Mouse (Mus musculus) stomach, embryonic 14.5 days (tissue): ENCODE data around the gene Stk39. TPM values are rescaled to one million over a fixed set of nuclear protein-coding genes. Genes with fewer than 3 reads are reported as not detected.

ENCODE experiments used
- ATAC-seq: fragments of 200-750 bp; cut with Nextera tagmentation; 2 replicates; pipeline ENCODE4 v1.8.0; 2017; ENCODE audit warnings: low read depth, moderate TSS enrichment; ENCODE audit not compliant: insufficient number of reproducible peaks, insufficient read depth, low FRiP score
- H3K27ac ChIP-seq: fragments of 300-500 bp; sonication (generic); 2 replicates; pipeline ENCODE4 v1.5.1; 2014; ENCODE audit warnings: mild to moderate bottlenecking, low read length, moderate library complexity, mixed read lengths
- H3K27me3 ChIP-seq: fragments of 300-500 bp; sonication (generic); 2 replicates; pipeline ENCODE4 v1.6.1; 2014; ENCODE audit warnings: low read length, control low read depth, mixed read lengths; ENCODE audit not compliant: control insufficient read depth, insufficient read depth
- H3K36me3 ChIP-seq: fragments of 300-500 bp; sonication (generic); 2 replicates; pipeline ENCODE4 v1.6.1; 2014; ENCODE audit warnings: mild to moderate bottlenecking, control low read depth, low read length, moderate library complexity, mixed read lengths; ENCODE audit not compliant: control insufficient read depth, insufficient read depth
- H3K4me1 ChIP-seq: fragments of 300-500 bp; sonication (generic); 2 replicates; pipeline ENCODE4 v1.6.1; 2014; ENCODE audit warnings: low read length, control low read depth, mixed read lengths; ENCODE audit not compliant: control insufficient read depth, insufficient read depth
- H3K4me2 ChIP-seq: fragments of 300-500 bp; sonication (generic); replicated peaks from 2 replicates; pipeline ENCODE4 v1.6.1; 2014; ENCODE audit warnings: low read depth, low read length, control low read depth
- H3K4me3 ChIP-seq: fragments of 300-500 bp; sonication (generic); 2 replicates; pipeline ENCODE4 v1.5.1; 2014; ENCODE audit warnings: low read depth, low read length, control low read depth
- H3K9ac ChIP-seq: fragments of 300-500 bp; sonication (generic); replicated peaks from 2 replicates; pipeline ENCODE4 v1.6.1; 2014; ENCODE audit warnings: low read depth, mild to moderate bottlenecking, control low read depth, low read length, moderate library complexity, mixed read lengths
- H3K9me3 ChIP-seq: fragments of 300-500 bp; sonication (generic); 2 replicates; pipeline ENCODE4 v1.6.1; 2016; ENCODE audit warnings: low read depth, low read length, control low read depth; ENCODE audit not compliant: control insufficient read depth
- WGBS: fragments of 180-500 bp; shearing (Covaris S2); extraction: QIAGEN DNeasy Blood & Tissue Kit; methylation state at CpG from one replicate; pipeline ENCODE4 v1.1.7; 2014; 5-methylcytosine and 5-hydroxymethylcytosine counted together
- polyA plus RNA-seq: library from polyadenylated mRNA; unstranded; fragments of >200 nt; fragmentation: Nextera tagmentation; extraction: Ambion mirVana; gene quantifications from 2 replicates; pipeline ENCODE4 v1.2.1, GENCODE M21; 2014

Stk39 gene
- polyA plus RNA-seq, 1 experiment from 2014 or later: 20.1 TPM

GRCm38 (mm10) chr2:68366091-68366896 lies 105.8 kb downstream of the Stk39 start:
- H3K4me3 ChIP-seq: no peak overlapping the region
- no peaks in the 10 kb centered on the region for H3K36me3 ChIP-seq
- 0 out of 2 replicates have a peak, but pooled peaks have one; percentile 11 for ATAC-seq
- no peaks in the 10 kb centered on the region for H3K27me3 ChIP-seq
- H3K4me2 ChIP-seq: no peak overlapping the region
- H3K27ac ChIP-seq: no peak overlapping the region
- WGBS: 23% methylated on average over 18 of the region's 18 CpGs
- no peaks in the 10 kb centered on the region for H3K9me3 ChIP-seq
- no peaks in the 10 kb centered on the region for H3K4me1 ChIP-seq
- H3K9ac ChIP-seq: no peak overlapping the region

GRCm38 (mm10) chr2:68365504-68365903 lies 106.6 kb downstream of the Stk39 start:
- no peaks in the 10 kb centered on the region for H3K36me3 ChIP-seq
- H3K27me3 ChIP-seq: no peaks in the 10 kb centered on the region
- no peaks in the 10 kb centered on the region for H3K9me3 ChIP-seq
- H3K4me2 ChIP-seq: no peak overlapping the region
- no peaks in the 10 kb centered on the region for H3K4me1 ChIP-seq
- ATAC-seq: peak; percentile 39; the same call in 1 of the 2 replicates
- 49% methylated on average over 7 of the region's 7 CpGs for WGBS
- H3K4me3 ChIP-seq: no peak overlapping the region
- no peak overlapping the region for H3K27ac ChIP-seq
- no peak overlapping the region for H3K9ac ChIP-seq

- Histone ChIP-seq H3K4me1 (no peaks in the 10 kb centered on the region), H3K9me3 (no peaks in the 10 kb centered on the region)
- 25% methylated on average over 12 of the region's 12 CpGs for WGBS
Measured at GRCm38 (mm10) chr2:68364181-68364900, 107.7 kb downstream of the Stk39 start.

GRCm38 (mm10) chr2:68363159-68363558 lies 108.9 kb downstream of the Stk39 start:
- Histone ChIP-seq H3K4me1 (no peaks in the 10 kb centered on the region), H3K27ac (no peak overlapping the region), H3K36me3 (0 out of 2 replicates have a peak, but pooled peaks cover 3% of the 10 kb centered on the region), H3K27me3 (no peaks in the 10 kb centered on the region), H3K9ac (no peak overlapping the region), H3K4me2 (no peak overlapping the region), H3K4me3 (no peak overlapping the region), H3K9me3 (no peaks in the 10 kb centered on the region)
- ATAC-seq: no peak
- WGBS: 82% methylated on average over 4 of the region's 4 CpGs

More at GRCm38 (mm10) chr2:68364181-68364900, 107.7 kb downstream of the Stk39 start:
- no peaks in the 10 kb centered on the region for H3K27me3 ChIP-seq
- no peak overlapping the region for H3K4me2 ChIP-seq
- H3K27ac ChIP-seq: no peak overlapping the region
- peak; percentile 20; the same call in 1 of the 2 replicates for ATAC-seq
- H3K4me3 ChIP-seq: no peak overlapping the region
- H3K9ac ChIP-seq: no peak overlapping the region
- no peaks in the 10 kb centered on the region for H3K36me3 ChIP-seq

- Histone ChIP-seq H3K4me2 (no peak overlapping the region), H3K36me3 (peaks cover 5% of the 10 kb centered on the region; the same call in 1 of the 2 replicates), H3K27me3 (no peaks in the 10 kb centered on the region), H3K9ac (no peak overlapping the region), H3K9me3 (no peaks in the 10 kb centered on the region), H3K4me3 (no peak overlapping the region), H3K4me1 (no peaks in the 10 kb centered on the region), H3K27ac (no peak overlapping the region)
- 55% methylated on average over 5 of the region's 5 CpGs for WGBS
- no peak for ATAC-seq
Measured at GRCm38 (mm10) chr2:68361701-68362100, 110.4 kb downstream of the Stk39 start.

GRCm38 (mm10) chr2:68350621-68351020 lies 121.4 kb downstream of the Stk39 start:
- H3K9me3 ChIP-seq: no peaks in the 10 kb centered on the region
- H3K4me3 ChIP-seq: no peak overlapping the region
- no peaks in the 10 kb centered on the region for H3K36me3 ChIP-seq
- H3K27me3 ChIP-seq: no peaks in the 10 kb centered on the region
- WGBS: 11% methylated on average over 6 of the region's 6 CpGs
- no peak overlapping the region for H3K27ac ChIP-seq
- no peak overlapping the region for H3K4me2 ChIP-seq
- no peak overlapping the region for H3K9ac ChIP-seq
- H3K4me1 ChIP-seq: 0 out of 2 replicates have a peak, but pooled peaks cover 4% of the 10 kb centered on the region
- 0 out of 2 replicates have a peak, but pooled peaks have one; percentile 16 for ATAC-seq

- no peaks in the 10 kb centered on the region for H3K36me3 ChIP-seq
- no peak overlapping the region for H3K9ac ChIP-seq
- no peak overlapping the region for H3K27ac ChIP-seq
- 56% methylated on average over 24 of the region's 24 CpGs for WGBS
- 0 out of 2 replicates have a peak, but pooled peaks have one; percentile 21 for ATAC-seq
- no peak overlapping the region for H3K4me3 ChIP-seq
- H3K4me2 ChIP-seq: no peak overlapping the region
- no peaks in the 10 kb centered on the region for H3K27me3 ChIP-seq
- no peaks in the 10 kb centered on the region for H3K9me3 ChIP-seq
- H3K4me1 ChIP-seq: 0 out of 2 replicates have a peak, but pooled peaks cover 4% of the 10 kb centered on the region
Measured at GRCm38 (mm10) chr2:68349593-68350383, 122.3 kb downstream of the Stk39 start.

- no peak for ATAC-seq
- Histone ChIP-seq H3K4me1 (0 out of 2 replicates have a peak, but pooled peaks cover 4% of the 10 kb centered on the region), H3K27me3 (no peaks in the 10 kb centered on the region), H3K4me3 (no peak overlapping the region), H3K4me2 (no peak overlapping the region), H3K27ac (no peak overlapping the region), H3K36me3 (no peaks in the 10 kb centered on the region), H3K9ac (no peak overlapping the region), H3K9me3 (no peaks in the 10 kb centered on the region)
- 79% methylated on average over 12 of the region's 12 CpGs for WGBS
Measured at GRCm38 (mm10) chr2:68348966-68349365, 123.1 kb downstream of the Stk39 start.
